Mouse (Mus musculus): ENCODE measurements around the gene C1qtnf2.

Gene C1qtnf2

GRCm38 (mm10) chr11:43474225-43474774, at the start of gene C1qtnf2:
C1qtnf2 (plus strand) TSS chr11:43474276.
- no peak for DNase-seq

GRCm38 (mm10) chr11:43424386-43424785, 49.7 kb upstream of the C1qtnf2 start:
- DNase-seq = peak; percentile 17

- DNase-seq = no peak
Observed at GRCm38 (mm10) chr11:43425166-43425709, 48.8 kb upstream of the C1qtnf2 start.

GRCm38 (mm10) chr11:43425824-43426413, 48.2 kb upstream of the C1qtnf2 start, which contains the start of gene Pttg1:
Pttg1 (minus strand) TSS chr11:43426251.
- DNase-seq = peak; percentile 85

DNA sequence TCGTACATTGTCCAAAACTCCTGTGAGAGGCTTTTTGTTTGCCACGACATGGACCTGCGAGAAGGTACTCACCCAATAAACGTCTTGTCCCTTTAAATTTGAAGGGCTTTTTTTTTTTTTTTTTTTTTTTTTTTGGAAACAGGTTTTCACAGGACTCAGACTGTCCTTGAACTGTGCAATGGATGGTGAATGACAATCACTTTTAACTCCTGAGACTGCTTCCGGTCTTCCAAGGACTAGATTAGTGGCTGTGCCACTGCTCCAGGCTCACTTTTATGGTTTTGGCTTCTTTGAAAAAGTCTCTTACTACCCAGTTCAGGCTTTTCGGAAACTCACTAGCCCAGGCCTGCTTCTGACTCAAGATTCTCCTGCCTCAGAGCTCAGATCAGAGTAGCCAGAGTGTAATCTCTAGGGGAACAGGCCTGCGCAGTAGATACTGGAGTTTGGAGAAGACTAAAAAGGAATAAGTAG, 47.6 kb upstream of the C1qtnf2 start:
- DNase-seq = peak; percentile 33

GRCm38 (mm10) chr11:43433254-43434023, 40.6 kb upstream of the C1qtnf2 start, which contains the start of gene Slu7:
Slu7 (plus strand) TSS chr11:43433744.
- DNase-seq = peak; percentile 70

- no peak for DNase-seq
Observed at GRCm38 (mm10) chr11:43434024-43434407, 40.1 kb upstream of the C1qtnf2 start.

DNA sequence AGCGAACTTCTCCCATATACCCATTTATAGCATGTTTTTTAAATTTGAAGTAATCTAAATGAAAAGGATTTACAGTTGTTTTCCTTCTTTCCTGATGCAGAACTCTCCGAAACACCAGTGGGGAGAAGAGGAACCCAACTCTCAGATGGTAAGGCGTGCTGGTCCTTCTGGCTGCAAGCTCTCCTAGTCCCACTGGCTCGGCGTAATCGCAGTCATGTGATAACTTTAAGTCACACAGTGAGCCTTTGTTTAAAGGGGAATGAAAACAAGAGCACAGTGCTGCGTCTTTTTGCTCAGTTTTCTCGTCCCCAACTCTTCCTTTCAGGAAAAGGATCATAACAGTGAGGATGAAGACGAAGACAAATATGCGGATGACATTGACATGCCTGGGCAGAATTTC, 33.0 kb upstream of the C1qtnf2 start:
- no peak for DNase-seq

DNA sequence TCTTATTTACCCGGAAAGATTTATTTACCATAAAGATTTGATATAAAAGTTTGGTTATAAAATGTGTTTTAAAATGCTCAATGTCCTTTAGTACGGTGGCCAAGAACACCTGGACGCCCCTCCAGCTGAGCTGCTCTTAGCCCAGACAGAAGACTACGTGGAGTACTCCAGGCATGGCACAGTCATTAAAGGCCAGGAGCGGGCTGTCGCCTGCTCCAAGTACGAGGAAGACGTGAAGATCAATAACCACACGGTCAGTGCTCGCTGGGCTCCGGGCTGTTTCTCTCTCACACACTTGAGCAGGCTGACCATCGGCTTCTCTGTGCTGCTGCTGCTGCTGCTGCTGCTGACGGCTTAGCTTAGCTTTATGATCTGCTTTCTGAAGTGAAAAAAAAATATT, 30.9 kb upstream of the C1qtnf2 start:
- DNase-seq = no peak

DNA sequence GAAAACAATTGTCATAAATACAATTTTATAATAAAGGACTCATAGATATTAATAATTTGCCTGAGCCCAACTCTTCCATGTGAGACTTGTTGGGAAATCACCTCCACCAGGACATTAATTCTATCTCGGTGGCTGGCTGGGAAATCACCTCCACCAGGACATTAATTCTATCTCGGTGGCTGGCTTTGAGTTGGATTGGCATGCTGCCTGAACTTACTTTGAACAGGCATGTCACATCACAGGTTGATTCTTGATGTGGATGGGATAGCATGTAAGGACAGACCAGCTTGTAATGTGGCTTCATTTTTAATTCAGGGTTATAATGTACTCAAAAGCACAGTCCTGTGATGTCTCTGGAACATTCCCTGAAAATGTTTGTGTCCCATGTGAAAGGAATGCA, 24.2 kb upstream of the C1qtnf2 start:
- no peak for DNase-seq

- no peak for DNase-seq
Observed at GRCm38 (mm10) chr11:43451322-43451721, 22.8 kb upstream of the C1qtnf2 start.

DNA sequence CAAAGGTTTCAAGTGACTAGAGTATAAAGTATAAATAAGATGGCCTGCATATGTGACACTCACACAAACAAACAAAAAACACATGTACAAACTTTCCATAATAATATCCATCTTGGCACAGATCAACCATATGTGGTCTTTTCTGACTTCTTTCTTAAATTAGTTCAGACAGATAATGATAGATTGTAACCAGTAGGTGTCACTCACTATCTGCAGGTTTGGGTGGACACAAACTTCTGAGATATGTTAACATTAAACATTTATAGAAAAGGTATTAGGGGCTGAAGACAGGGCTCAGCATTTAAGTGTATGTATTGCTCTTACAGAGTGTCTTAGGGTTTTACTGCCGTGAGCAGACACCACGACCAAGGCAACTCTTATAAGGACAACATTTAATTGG, 21.8 kb upstream of the C1qtnf2 start:
- DNase-seq = no peak

DNA sequence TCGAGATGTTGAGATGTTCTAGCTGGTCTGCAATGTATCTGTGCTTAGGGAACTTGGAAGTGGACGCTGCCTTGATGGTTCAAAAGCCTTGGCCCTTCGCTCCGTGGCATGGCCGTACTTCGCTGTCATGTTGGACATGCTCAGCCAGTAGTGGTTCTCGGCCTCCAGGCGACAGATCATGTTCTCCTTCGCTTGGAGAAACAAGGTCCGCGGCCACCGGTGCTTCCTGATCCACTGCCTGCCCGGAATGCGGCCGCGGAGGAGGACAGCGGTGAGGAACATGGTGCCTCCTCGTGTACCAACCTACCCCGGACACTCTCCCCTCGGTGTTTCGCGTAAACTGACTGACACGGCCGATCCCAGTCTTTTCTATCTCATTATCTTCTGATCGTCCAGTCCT, 10.9 kb upstream of the C1qtnf2 start:
- no peak for DNase-seq

GRCm38 (mm10) chr11:43470118-43470517, 4.0 kb upstream of the C1qtnf2 start:
- DNase-seq = no peak

DNA sequence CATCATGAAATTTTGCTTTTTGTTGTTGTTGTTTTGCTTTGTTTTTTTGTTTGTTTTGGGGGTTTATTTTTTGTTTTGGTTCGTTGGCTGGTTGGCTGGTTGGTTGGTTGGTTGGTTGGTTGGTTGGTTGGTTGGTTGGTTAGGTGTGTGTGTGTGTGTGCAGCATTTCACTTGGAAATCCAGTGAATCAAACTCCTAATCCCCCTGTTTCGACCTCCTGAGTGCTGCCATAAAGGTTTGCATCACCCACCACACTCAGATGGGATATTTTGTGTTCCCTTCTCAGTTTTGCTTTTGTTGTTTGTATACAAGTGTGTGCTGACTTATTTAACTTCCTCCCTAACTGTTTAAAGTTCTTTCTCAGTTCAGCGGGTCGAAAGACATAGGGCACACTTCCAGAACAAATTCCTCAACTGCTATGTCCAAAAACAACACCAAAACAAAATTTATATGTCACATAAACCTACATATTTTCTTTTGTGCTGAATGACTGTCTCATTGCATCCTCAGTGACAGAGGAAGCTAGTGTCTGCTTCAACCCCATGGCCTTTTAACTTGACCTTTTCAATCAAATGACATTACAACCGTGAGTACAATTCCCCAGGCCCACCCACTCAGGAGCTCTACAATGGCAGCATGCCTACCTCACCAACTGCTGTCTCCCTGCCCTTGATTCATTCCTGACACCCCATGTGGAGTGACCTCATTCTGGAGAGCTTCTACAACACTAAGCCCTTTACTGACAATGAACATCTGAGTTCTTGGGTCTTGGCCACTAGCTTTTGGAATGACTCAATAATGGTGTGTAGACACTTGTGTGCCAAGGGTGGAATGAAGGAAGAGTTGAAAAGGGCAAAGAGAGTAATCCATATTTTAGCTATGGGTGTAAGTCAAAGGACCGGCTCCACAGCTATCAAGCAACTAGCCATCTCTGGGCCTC, 2.9 kb upstream of the C1qtnf2 start:
- DNase-seq = no peak

DNA sequence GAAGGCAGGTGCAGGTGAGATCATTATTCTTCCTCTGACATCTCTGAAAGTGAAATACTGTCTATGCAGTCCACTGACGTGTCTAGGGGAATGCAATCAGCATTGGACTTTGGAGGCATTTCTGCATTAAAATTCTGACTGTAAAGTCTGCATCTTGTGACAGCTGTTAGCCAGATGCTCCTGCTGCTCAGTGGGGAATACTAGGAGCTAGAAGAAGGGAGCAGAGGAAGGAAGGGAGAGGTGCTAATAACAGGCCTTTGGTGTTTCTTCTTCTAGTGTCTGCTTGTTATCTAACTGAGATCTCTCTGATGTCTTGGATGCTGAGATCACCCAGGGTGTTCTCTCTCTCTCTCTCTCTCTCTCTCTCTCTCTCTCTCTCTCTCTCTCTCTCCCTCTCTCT, 961 bp upstream of the C1qtnf2 start:
- no peak for DNase-seq

- no peak for DNase-seq
Observed at GRCm38 (mm10) chr11:43473635-43474224, 346 bp upstream of the C1qtnf2 start.

- DNase-seq = no peak
Observed at GRCm38 (mm10) chr11:43479376-43479775, 5.3 kb downstream of the C1qtnf2 start.

DNA sequence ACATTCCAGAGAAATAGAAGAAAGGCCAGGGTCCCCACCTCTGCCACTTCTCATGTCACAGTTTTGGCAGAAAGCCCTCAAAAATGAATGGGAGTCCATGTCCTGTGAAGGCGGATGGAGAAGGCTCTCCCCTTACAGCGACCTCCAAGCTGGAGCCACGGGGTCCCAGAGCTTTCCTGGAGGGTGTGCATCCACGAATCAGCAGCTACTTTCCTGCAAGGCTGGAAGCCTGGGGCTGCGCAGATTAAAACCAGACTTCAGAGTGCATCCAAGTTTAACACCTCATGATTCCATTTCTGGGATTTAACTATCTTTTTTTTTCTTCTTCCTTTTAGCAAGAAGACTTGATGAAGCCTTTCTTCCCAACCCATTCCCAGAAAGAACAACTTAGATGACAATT, 6.5 kb downstream of the C1qtnf2 start:
- no peak for DNase-seq

GRCm38 (mm10) chr11:43481672-43482522, 7.8 kb downstream of the C1qtnf2 start:
- DNase-seq = no peak

DNA sequence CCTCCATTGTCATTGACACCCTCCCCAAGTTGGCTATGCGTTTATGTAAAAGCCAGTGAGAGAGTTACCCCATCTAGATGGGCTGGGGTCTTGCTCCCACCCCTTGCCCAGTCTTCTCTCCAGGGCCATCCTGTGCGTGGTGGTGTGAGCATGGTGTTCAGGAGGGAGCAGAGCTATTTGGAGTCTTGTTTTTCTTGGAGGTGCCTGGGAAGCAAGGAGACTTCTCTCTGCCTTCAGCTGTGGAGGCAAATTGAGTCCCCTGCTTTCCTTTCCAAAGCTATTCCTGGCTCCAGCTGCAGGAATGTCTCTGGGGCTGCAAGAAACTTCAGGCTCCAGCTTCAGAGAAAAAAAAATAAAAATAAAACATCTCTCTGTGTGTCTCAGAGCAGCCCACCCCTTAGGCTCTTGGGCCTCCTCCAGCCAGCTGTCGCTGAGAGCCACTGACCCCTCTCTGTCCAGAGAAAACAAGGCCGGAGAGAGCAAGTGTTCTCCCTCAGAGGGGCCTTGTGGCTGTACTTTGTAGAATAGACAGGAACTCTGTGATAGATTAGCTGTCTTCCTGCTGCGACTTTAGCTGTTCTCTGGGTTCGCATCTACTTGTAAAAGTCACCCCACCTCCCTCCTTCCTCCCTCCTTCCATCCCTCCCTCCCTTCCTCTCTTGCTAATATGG, 9.2 kb downstream of the C1qtnf2 start:
- no peak for DNase-seq
